8 mouse cellular contexts compared by ENCODE assay signal in the genomic region with DNA sequence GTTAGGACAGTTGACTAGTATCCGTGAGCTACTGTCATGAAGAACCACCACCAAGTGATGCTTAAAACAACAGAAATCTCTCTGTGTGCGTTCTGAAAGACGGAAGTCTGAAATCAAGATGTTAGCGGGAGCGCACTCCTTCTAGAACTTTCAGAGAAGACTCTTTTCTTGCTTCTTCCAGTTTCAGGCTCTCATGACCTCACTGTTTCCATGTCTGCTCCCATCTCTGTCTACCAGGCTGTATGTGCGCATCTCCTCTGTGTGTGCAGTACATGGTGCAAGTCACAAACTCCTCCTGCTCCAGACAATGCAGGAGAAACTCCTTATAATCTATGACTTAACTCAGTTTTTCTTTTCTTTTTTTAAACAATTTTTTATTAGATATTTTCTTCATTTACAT. TPM values are rescaled to one million over a fixed set of nuclear protein-coding genes. Genes with fewer than 3 reads are reported as not detected.
"Had no signal": no experiment of that assay in that cellular context is flagged by ENCODE, and none has a peak within 500 bp of the region (broad histone marks: within the 10 kb centered on the region; RNA-seq: fewer than 3 reads in every experiment).

No protein-coding gene starts in this region.

- H3K27me3 ChIP-seq: neural tube, embryonic 13.5 days; neural tube, embryonic 15.5 days; stomach, embryonic 15.5 days had no signal

- DNase-seq: retina, postnatal 1 day; right cerebral cortex, postnatal 4 days; spleen, adult 18-20 months had no signal

- H3K27ac ChIP-seq: neural tube, embryonic 13.5 days; neural tube, embryonic 15.5 days; stomach, embryonic 15.5 days; stomach, postnatal 0 days had no signal

- H3K36me3 ChIP-seq: neural tube, embryonic 13.5 days; neural tube, embryonic 15.5 days; stomach, embryonic 15.5 days had no signal

- H3K9me3 ChIP-seq: neural tube, embryonic 13.5 days; neural tube, embryonic 15.5 days; stomach, embryonic 15.5 days had no signal

- H3K4me3 ChIP-seq: neural tube, embryonic 13.5 days; neural tube, embryonic 15.5 days; stomach, embryonic 15.5 days had no signal

- H3K4me2 ChIP-seq: neural tube, embryonic 13.5 days; neural tube, embryonic 15.5 days; stomach, embryonic 15.5 days had no signal

- H3K9ac ChIP-seq: neural tube, embryonic 13.5 days; neural tube, embryonic 15.5 days; stomach, embryonic 15.5 days had no signal

RNA-seq across cellular contexts. Expression of gene Ankrd55, which starts 4.8 kb away (rescaled TPM):
- total RNA-seq: neutrophil, adult 5-6 weeks had no signal
